Mouse (Mus musculus) bone marrow, adult 2 months (tissue): ENCODE results near the gene Pdpr.
"Not testable (repeated sequence)": the region's sequence is repeated elsewhere in the genome, so short reads cannot be mapped to it uniquely, and the experiment has no call there.

Experiments used
- CTCF ChIP-seq: fragments of 200-500 bp; IDR thresholded peaks from 2 replicates; pipeline ENCODE4 v1.5.1; 2011; ENCODE audit warnings: low read length, control low read depth; ENCODE audit not compliant: control insufficient read depth, insufficient read depth
- POLR2A ChIP-seq: fragments of 200-500 bp; IDR thresholded peaks from 2 replicates; pipeline ENCODE4 v1.6.1; 2011; ENCODE audit warnings: low read depth, mild to moderate bottlenecking, control low read depth, low read length, borderline replicate concordance; ENCODE audit not compliant: control insufficient read depth

DNA sequence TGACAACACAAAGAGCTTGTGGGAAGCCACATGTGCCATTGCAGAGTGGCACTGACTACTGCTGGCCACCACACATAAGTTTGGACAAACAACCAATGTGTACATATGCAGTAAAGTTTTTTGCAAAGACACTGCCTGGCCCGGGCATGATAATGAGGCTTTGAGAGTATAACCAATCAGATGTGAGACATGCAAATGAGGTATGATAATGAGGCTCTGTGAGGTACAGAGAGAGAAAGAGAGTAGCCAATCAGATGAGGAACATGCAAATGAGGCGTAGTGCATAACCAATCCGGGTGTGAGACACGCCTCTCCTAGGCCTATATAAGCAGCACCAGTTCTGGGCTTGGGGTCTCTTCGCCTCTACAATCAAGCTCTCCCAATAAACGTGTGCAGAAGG lies 2.1 kb upstream of the Pdpr start, which contains the start of gene Clec18a:
- not testable (repeated sequence) for TF ChIP-seq CTCF, POLR2A
